Mouse (Mus musculus) heart, postnatal 14 days (tissue): ENCODE results near the gene Nemf. TPM values are rescaled to one million over a fixed set of nuclear protein-coding genes. Genes with fewer than 3 reads are reported as not detected.

Source experiments
- DNase-seq, 2 experiments: peaks; one replicate each; pipeline ENCODE4 v3.0.0; 2021 to 2022
- intact Hi-C: fragments of 180-260 bp; cut with DNase I; formaldehyde crosslinking; loops from one replicate; pipeline ENCODE4 v1.15.1; 2025
- microRNA-seq, 2 experiments: library from miRNA; unstranded; fragments of <30 nt; microRNA quantifications; one replicate each; pipeline ENCODE4 v1.2.0; 2021 to 2022
- total RNA-seq, 2 experiments: library from RNA; stranded (reverse); gene quantifications; 2 replicates each; pipeline ENCODE4 v1.2.3; 2021

The Nemf gene
- total RNA-seq, 2 experiments from 2014 or later = 26.1 to 28.5 TPM

GRCm38 (mm10) chr12:69279931-69280469 is 77.0 kb downstream of the Nemf start:
- DNase-seq = no peak
- intact Hi-C loops = no loop called here

- no peak for DNase-seq
- intact Hi-C loops = no loop called here
Observed at GRCm38 (mm10) chr12:69268956-69269355, 88.0 kb downstream of the Nemf start.

- intact Hi-C loops = no loop called here
- no peak for DNase-seq
Observed at GRCm38 (mm10) chr12:69267956-69268632, 88.9 kb downstream of the Nemf start.

GRCm38 (mm10) chr12:69265031-69265430 is 91.9 kb downstream of the Nemf start:
- intact Hi-C loops = no loop called here
- no peak for DNase-seq

GRCm38 (mm10) chr12:69262251-69262650 is 94.7 kb downstream of the Nemf start:
- intact Hi-C loops = no loop called here

More at GRCm38 (mm10) chr12:69262251-69262650, 94.7 kb downstream of the Nemf start:
- no peak for DNase-seq

Small RNA genes within 50 kb of the gene (microRNA-seq; reads per million reads assigned to microRNA genes)
- gene Gm47299 = 0 reads per million in 2 experiments
- 0 reads per million in 2 experiments for gene Gm47305

Other genes starting within 250 kb of the Nemf start
- gene Rps29, start 198.0 kb downstream of the Nemf start, total RNA-seq = 1,000 to 10,000 TPM; 1,350 to 1,379 TPM
- 1 to 10 TPM in 1 of 2 experiments, not detected in 1; 1.0 TPM for gene Lrr1, start 188.4 kb downstream of the Nemf start, total RNA-seq
- gene Rpl36al, start 173.1 kb downstream of the Nemf start, total RNA-seq = 100 to 1,000 TPM; 211 to 226 TPM
- gene Mgat2, start 173.0 kb downstream of the Nemf start, total RNA-seq = 10 to 100 TPM; 22.6 to 25.3 TPM
- gene Gm49383, start 160.1 kb downstream of the Nemf start, total RNA-seq = 1 to 10 TPM; 2.9 to 4.1 TPM
- gene Dnaaf2, start 158.7 kb downstream of the Nemf start, total RNA-seq = under 1 TPM; 0.76 TPM
- 1 to 10 TPM; 2.4 to 3.1 TPM for gene Gm49384, start 152.9 kb downstream of the Nemf start, total RNA-seq
- gene Pole2, start 129.0 kb downstream of the Nemf start, total RNA-seq = 1 to 10 TPM; 1.6 to 2.0 TPM
- gene Klhdc1, start 116.0 kb downstream of the Nemf start, total RNA-seq = 10 to 100 TPM; 18.1 to 21.1 TPM
- gene Klhdc2, start 60.5 kb downstream of the Nemf start, total RNA-seq = 10 to 100 TPM; 90.6 to 93.1 TPM
- 10 to 100 TPM; 51.8 to 57.0 TPM for gene Arf6, start 15.0 kb upstream of the Nemf start, total RNA-seq
- 1 to 10 TPM in 1 of 2 experiments, not detected in 1; 1.1 TPM for gene Gm9887, start 15.3 kb upstream of the Nemf start, total RNA-seq
- 1 to 10 TPM; 3.3 to 3.6 TPM for gene Vcpkmt, start 225.9 kb upstream of the Nemf start, total RNA-seq